Mouse (Mus musculus) C2C12 (cell line): ENCODE measurements at regions not wholly inside any gene's neighbourhood (a gene's known extent, or its start where the extent isn't known, plus 50 kb on each side); places are given as distances from the start of the nearest gene placed in this dataset.

ENCODE experiments used
- H3K27me3 ChIP-seq: one replicate; pipeline ENCODE4 v1.6.1; 2011; ENCODE audit not compliant: control insufficient read depth, insufficient read depth, insufficient read length
- H3K36me3 ChIP-seq: one replicate; pipeline ENCODE4 v1.6.1; 2011; ENCODE audit not compliant: control insufficient read depth, insufficient read depth
- H3K4me3 ChIP-seq: one replicate; pipeline ENCODE4 v1.5.1; 2011; ENCODE audit warnings: mild to moderate bottlenecking, control low read depth; ENCODE audit not compliant: poor library complexity, insufficient read depth, severe bottlenecking
- H3K79me2 ChIP-seq: one replicate; pipeline ENCODE4 v1.6.1; 2011; ENCODE audit not compliant: control insufficient read depth, insufficient read depth
- H3K79me3 ChIP-seq: one replicate; pipeline ENCODE4 v1.6.1; 2011; ENCODE audit warnings: low read depth, control low read depth
- H3ac ChIP-seq: one replicate; pipeline ENCODE3; 2011; ENCODE audit warnings: low read depth; ENCODE audit not compliant: control insufficient read depth, insufficient read length
- CEBPB ChIP-seq: IDR thresholded peaks from one replicate; pipeline ENCODE4 v1.6.1; 2011; ENCODE audit warnings: low read depth, mild to moderate bottlenecking, control low read depth, moderate library complexity
- CTCF ChIP-seq: IDR thresholded peaks from one replicate; pipeline ENCODE4 v1.5.1; 2011; ENCODE audit not compliant: control insufficient read depth, insufficient read depth, insufficient read length
- FOSL1 ChIP-seq: IDR thresholded peaks from one replicate; pipeline ENCODE4 v1.8.0; 2011; ENCODE audit warnings: mild to moderate bottlenecking, low read length; ENCODE audit not compliant: poor library complexity, insufficient read depth, severe bottlenecking
- MAX ChIP-seq: IDR thresholded peaks from one replicate; pipeline ENCODE4 v1.6.1; 2011; ENCODE audit warnings: mild to moderate bottlenecking, control low read depth
- MYOD1 ChIP-seq: IDR thresholded peaks from one replicate; pipeline ENCODE4 v1.6.1; 2011; ENCODE audit warnings: low read depth; ENCODE audit not compliant: control insufficient read depth, insufficient read length
- MYOG ChIP-seq: IDR thresholded peaks from one replicate; pipeline ENCODE4 v1.6.1; 2011; ENCODE audit not compliant: control insufficient read depth, insufficient read length; ENCODE audit errors: extremely low read depth
- USF1 ChIP-seq: IDR thresholded peaks from one replicate; pipeline ENCODE4 v1.6.1; 2011; ENCODE audit warnings: low read depth, mild to moderate bottlenecking, control low read depth, moderate library complexity

- H3K36me3 ChIP-seq, result no peaks in the 10 kb centered on the region
- H3K4me3 ChIP-seq, result no peak overlapping the region
- no peaks in the 10 kb centered on the region for H3K27me3 ChIP-seq
- H3K79me3 ChIP-seq, result no peaks in the 10 kb centered on the region
- no peaks in the 10 kb centered on the region for H3K79me2 ChIP-seq
- TF ChIP-seq CTCF (no peak), MYOG (no peak), FOSL1 (no peak), USF1 (no peak), CEBPB (no peak), MYOD1 (no peak), MAX (no peak)
- no peak overlapping the region for H3ac ChIP-seq
Observed at GRCm38 (mm10) chr3:81782921-81783541, 149.4 kb upstream of the Ctso start.

- TF ChIP-seq CEBPB (no peak), MYOG (no peak), USF1 (no peak), FOSL1 (no peak), CTCF (no peak), MYOD1 (no peak), MAX (no peak)
- H3K79me3 ChIP-seq, result no peaks in the 10 kb centered on the region
- no peaks in the 10 kb centered on the region for H3K79me2 ChIP-seq
- H3K4me3 ChIP-seq, result no peak overlapping the region
- no peak overlapping the region for H3ac ChIP-seq
- H3K36me3 ChIP-seq, result no peaks in the 10 kb centered on the region
- no peaks in the 10 kb centered on the region for H3K27me3 ChIP-seq
Observed at GRCm38 (mm10) chr3:81788915-81789314, 143.5 kb upstream of the Ctso start.

- no peaks in the 10 kb centered on the region for H3K36me3 ChIP-seq
- no peak for TF ChIP-seq CEBPB
- no peak for TF ChIP-seq MYOG
- no peak for TF ChIP-seq CTCF
- TF ChIP-seq MAX, result no peak
- no peak for TF ChIP-seq FOSL1
- no peak for TF ChIP-seq MYOD1
- TF ChIP-seq USF1, result no peak
- H3K4me3 ChIP-seq, result no peak overlapping the region
- H3K79me3 ChIP-seq, result no peaks in the 10 kb centered on the region
- H3ac ChIP-seq, result no peak overlapping the region
- no peaks in the 10 kb centered on the region for H3K79me2 ChIP-seq
- H3K27me3 ChIP-seq, result no peaks in the 10 kb centered on the region
Observed at GRCm38 (mm10) chr3:81789664-81790063, 142.7 kb upstream of the Ctso start.

- TF ChIP-seq MYOD1 (no peak), CTCF (no peak), MAX (no peak), MYOG (no peak), USF1 (no peak), FOSL1 (no peak), CEBPB (no peak)
- no peaks in the 10 kb centered on the region for H3K27me3 ChIP-seq
- no peaks in the 10 kb centered on the region for H3K79me3 ChIP-seq
- H3K36me3 ChIP-seq, result no peaks in the 10 kb centered on the region
- no peaks in the 10 kb centered on the region for H3K79me2 ChIP-seq
- H3ac ChIP-seq, result no peak overlapping the region
- H3K4me3 ChIP-seq, result no peak overlapping the region
Observed at GRCm38 (mm10) chr3:81802096-81802495, 130.3 kb upstream of the Ctso start.

- Histone ChIP-seq H3K79me3 (no peaks in the 10 kb centered on the region), H3ac (no peak overlapping the region), H3K79me2 (no peaks in the 10 kb centered on the region), H3K4me3 (no peak overlapping the region), H3K36me3 (no peaks in the 10 kb centered on the region), H3K27me3 (no peaks in the 10 kb centered on the region)
- TF ChIP-seq CEBPB, result no peak
- no peak for TF ChIP-seq USF1
- no peak for TF ChIP-seq CTCF
- TF ChIP-seq MYOG, result no peak
- TF ChIP-seq MYOD1, result no peak
- no peak for TF ChIP-seq MAX
- TF ChIP-seq FOSL1, result no peak
Observed at GRCm38 (mm10) chr3:81805745-81806144, 126.7 kb upstream of the Ctso start.

GRCm38 (mm10) chr3:81809604-81810003 is 122.8 kb upstream of the Ctso start:
- no peaks in the 10 kb centered on the region for H3K36me3 ChIP-seq
- no peaks in the 10 kb centered on the region for H3K27me3 ChIP-seq
- H3K4me3 ChIP-seq, result no peak overlapping the region
- no peaks in the 10 kb centered on the region for H3K79me2 ChIP-seq
- no peak overlapping the region for H3ac ChIP-seq
- no peak for TF ChIP-seq MYOG
- no peak for TF ChIP-seq MAX
- no peak for TF ChIP-seq CEBPB
- TF ChIP-seq MYOD1, result no peak
- TF ChIP-seq FOSL1, result no peak
- TF ChIP-seq USF1, result no peak
- TF ChIP-seq CTCF, result no peak
- no peaks in the 10 kb centered on the region for H3K79me3 ChIP-seq
